Mouse (Mus musculus) A20 (cell line): ENCODE results near the gene Slc22a23.

Source experiments
- DNase-seq: peaks from one replicate; pipeline ENCODE4 v3.0.0-alpha.2; 2011; ENCODE audit warnings: low read depth, low spot score

Slc22a23 gene

GRCm38 (mm10) chr13:34133326-34134071 lies 211.5 kb downstream of the Slc22a23 start:
- DNase-seq = no peak

- no peak for DNase-seq
Measured at GRCm38 (mm10) chr13:34132875-34133274, 212.1 kb downstream of the Slc22a23 start.

- no peak for DNase-seq
Measured at GRCm38 (mm10) chr13:34132299-34132698, 212.7 kb downstream of the Slc22a23 start.

GRCm38 (mm10) chr13:34131708-34132060 lies 213.3 kb downstream of the Slc22a23 start:
- DNase-seq = no peak

- DNase-seq = no peak
Measured at GRCm38 (mm10) chr13:34131011-34131707, 213.8 kb downstream of the Slc22a23 start.

GRCm38 (mm10) chr13:34130226-34130731 lies 214.7 kb downstream of the Slc22a23 start, which contains the start of gene Tubb2b:
Tubb2b (minus strand) TSS chr13:34130466.
- DNase-seq = peak; percentile 94

GRCm38 (mm10) chr13:34129485-34130225 lies 215.3 kb downstream of the Slc22a23 start:
- DNase-seq = peak; percentile 86
